Comparison of ENCODE assay signal across 8 mouse cellular contexts in genomic region chr13:63641649-63642226, GRCm38 (mm10).
DNase-seq lines count a peak whose midpoint lies in the region; ATAC-seq lines count a peak whose summit lies in the region.

No protein-coding gene starts in this region.

- no peak overlapping the region for H3K4me3 ChIP-seq in embryonic facial prominence, embryonic 13.5 days
- no peak overlapping the region for H3K4me3 ChIP-seq in neural tube, embryonic 11.5 days (ENCODE audit: low read depth, low read length)

- H3K27me3 ChIP-seq in embryonic facial prominence, embryonic 13.5 days, result no peaks in the 10 kb centered on the region
- no peaks in the 10 kb centered on the region for H3K27me3 ChIP-seq in neural tube, embryonic 11.5 days (ENCODE audit: control insufficient read depth, insufficient read depth, low read length)

- 26% methylated on average over 12 of the region's 12 CpGs for WGBS in embryonic facial prominence, embryonic 13.5 days
- 41% methylated on average over 12 of the region's 12 CpGs for WGBS in neural tube, embryonic 11.5 days

- ATAC-seq in embryonic facial prominence, embryonic 13.5 days (ENCODE audit: insufficient number of reproducible peaks, insufficient read depth, low FRiP score, low TSS enrichment, low read depth), result peak; percentile 86
- ATAC-seq in neural tube, embryonic 11.5 days (ENCODE audit: insufficient read depth, low FRiP score, low TSS enrichment), result no peak

- no peak overlapping the region for H3K9ac ChIP-seq in embryonic facial prominence, embryonic 13.5 days
- H3K9ac ChIP-seq in neural tube, embryonic 11.5 days (ENCODE audit: low read length), result no peak overlapping the region

- H3K4me1 ChIP-seq in embryonic facial prominence, embryonic 13.5 days, result peaks cover 25% of the 10 kb centered on the region
- H3K4me1 ChIP-seq in neural tube, embryonic 11.5 days (ENCODE audit: control insufficient read depth, insufficient read depth, low read length), result 0 out of 2 replicates have a peak, but pooled peaks cover 3% of the 10 kb centered on the region

- peak overlapping the region; percentile 58 for H3K27ac ChIP-seq in embryonic facial prominence, embryonic 13.5 days
- no peak overlapping the region for H3K27ac ChIP-seq in neural tube, embryonic 11.5 days (ENCODE audit: low read depth, low read length)

- H3K9me3 ChIP-seq in embryonic facial prominence, embryonic 13.5 days, result no peaks in the 10 kb centered on the region
- H3K9me3 ChIP-seq in neural tube, embryonic 11.5 days (ENCODE audit: control insufficient read depth, low read length), result no peaks in the 10 kb centered on the region

- intact Hi-C loops in left cerebral cortex, postnatal 4 days (cut with DNase I), result no loop called here

- H3K4me2 ChIP-seq in embryonic facial prominence, embryonic 13.5 days, result no peak overlapping the region
- H3K4me2 ChIP-seq in neural tube, embryonic 11.5 days (ENCODE audit: low read depth), result no peak overlapping the region

- DNase-seq in left cerebral cortex, postnatal 4 days, result peak; percentile 10
- DNase-seq in left cerebral cortex, adult 18-20 months (ENCODE audit: low spot score in 2 of 2), result no peak
- DNase-seq in heart, postnatal 4 days, result peak; percentile 15
- DNase-seq in neural tube, embryonic 11.5 days (ENCODE audit: low spot score), result peak; percentile 25
- DNase-seq in adipocyte (ENCODE audit: low spot score), result no peak
- no peak for DNase-seq in thymus, postnatal 14 days
- DNase-seq in right cerebral cortex, adult 18-20 months, result no peak

- no peaks in the 10 kb centered on the region for H3K36me3 ChIP-seq in embryonic facial prominence, embryonic 13.5 days
- H3K36me3 ChIP-seq in neural tube, embryonic 11.5 days (ENCODE audit: control insufficient read depth, insufficient read depth, low read length), result no peaks in the 10 kb centered on the region

Comparison
In these comparisons a context has a peak if more than half of its experiments do, and no peak if none do; other contexts are left out.
1. DNase-seq: peak in left cerebral cortex, postnatal 4 days (single experiment), heart, postnatal 4 days (single experiment) and neural tube, embryonic 11.5 days (single experiment); none in left cerebral cortex, adult 18-20 months (0 of 2), adipocyte (single experiment), thymus, postnatal 14 days (single experiment) and right cerebral cortex, adult 18-20 months (single experiment).